Mouse (Mus musculus): ENCODE measurements around the gene Krcc1.

The Krcc1 gene

DNA sequence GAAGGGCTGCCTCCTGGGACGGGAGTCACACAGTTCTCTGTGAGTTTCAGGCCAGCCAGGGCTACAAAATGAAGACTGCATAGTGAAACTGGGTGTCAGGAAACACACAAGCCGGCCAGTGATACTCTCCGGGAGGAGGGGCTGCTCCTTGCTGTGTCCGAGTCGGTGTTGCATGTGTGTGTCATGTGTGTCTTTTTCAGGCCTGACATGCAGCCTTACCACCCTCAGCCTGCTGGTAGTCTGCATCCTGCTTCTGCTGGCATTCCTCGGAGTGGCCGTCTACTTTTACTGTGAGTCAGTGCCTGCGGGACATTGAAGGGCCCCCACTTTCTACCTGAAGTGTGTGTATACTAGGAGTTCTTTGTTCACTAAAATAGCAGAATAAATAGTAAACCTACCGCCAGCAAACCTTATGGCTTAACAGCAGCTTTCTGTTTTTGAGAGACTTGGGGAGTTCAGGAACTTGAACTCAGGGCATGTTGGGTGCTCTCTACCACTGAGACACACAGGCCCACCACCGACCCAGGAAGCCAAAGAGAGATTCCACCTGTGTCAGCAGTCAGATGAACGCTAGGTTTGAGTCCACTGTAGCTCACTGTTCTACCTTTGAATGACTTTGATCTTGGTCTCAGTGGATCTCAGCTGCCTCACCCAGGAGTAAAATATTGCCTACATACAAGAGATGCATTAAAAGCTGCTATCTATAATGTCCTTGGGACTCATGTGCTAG is 60.9 kb downstream of the Krcc1 start:
- peak; percentile 19 for DNase-seq

GRCm38 (mm10) chr6:71333031-71333430 is 61.6 kb downstream of the Krcc1 start:
- DNase-seq, result no peak

DNA sequence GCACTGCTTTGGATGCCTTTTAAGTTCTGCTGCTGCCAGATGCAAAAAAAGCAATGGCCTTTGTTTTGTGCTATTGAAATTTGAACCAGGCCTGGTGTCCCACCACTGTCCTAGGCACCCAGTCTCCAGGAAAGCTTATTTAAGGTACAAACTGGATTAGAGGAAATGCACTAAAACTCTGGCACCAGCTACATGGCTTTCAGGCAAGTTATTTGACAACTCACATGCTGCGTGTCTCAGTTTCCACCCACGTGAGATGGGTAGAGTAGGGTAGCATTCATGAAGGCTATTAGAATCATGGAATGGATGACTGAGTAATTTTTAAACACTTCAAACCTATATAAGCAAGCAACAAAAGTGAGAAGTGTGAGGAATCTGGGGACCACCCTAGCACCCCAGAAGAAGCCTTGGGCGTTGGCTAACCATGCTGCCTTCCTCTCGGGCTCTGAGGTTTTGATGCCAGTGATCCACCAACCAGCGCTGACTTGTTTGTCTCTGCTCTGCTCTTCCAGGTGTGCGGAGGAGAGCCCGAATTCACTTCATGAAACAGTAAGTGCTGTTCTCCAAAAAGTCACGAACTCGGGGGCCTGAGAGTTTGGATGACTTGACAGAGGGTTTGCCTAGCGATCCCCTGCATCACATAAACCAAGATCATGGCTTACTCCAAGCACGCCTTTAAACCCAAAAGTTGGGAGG is 62.2 kb downstream of the Krcc1 start:
- DNase-seq, result no peak
